Mouse (Mus musculus): ENCODE measurements around the gene Gm21708.

Gene Gm21708

DNA sequence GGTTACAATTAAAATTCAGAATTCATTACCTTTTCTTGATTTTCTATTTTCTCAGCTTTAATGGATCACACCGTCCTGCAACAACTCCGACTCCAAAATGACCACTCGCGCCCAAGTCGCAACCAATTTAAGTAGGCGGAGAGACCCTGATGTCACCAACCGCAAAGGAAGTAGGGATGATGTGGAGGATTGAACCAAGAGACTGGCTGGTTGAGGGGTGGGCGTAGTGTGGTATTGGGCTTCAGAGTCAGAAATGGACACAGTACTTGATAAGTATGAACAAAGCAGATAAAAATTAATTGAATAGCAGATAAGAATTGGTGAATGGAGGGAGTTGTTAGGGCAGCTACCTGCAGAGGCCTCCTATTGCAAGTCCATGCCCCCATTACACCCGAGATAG lies at the start of gene Gm21708, which contains the start of gene Gm21704:
Gene Gm21708, minus strand, starts transcription at position 101 of the 400 bp plus-strand sequence.
Gene Gm21704, minus strand, starts transcription at position 101 of the 400 bp plus-strand sequence.
- WGBS = no CpG with 5 or more reads among the region's 9 CpGs
